Mouse (Mus musculus): Measurements from ENCODE around the gene Idh1.

Idh1 gene

DNA sequence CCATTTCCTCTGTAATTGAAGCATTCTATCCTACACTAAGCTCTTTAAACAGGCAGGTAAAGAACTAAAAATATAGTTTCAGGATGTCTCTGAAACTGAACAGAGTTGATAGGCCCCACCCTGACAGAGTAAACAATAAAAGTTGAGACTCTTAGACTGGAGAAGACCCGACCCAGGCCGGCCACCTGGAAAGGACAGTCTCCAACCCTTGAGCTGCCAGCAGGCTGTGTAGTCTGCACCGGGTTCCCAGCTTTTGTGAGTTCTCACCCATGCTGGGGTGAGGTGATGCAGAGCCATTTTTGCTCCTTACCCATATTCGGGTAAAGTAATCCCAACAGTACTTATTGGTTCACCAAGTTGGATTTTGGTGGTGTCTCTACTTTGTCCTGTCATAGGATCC lies 10.1 kb downstream of the Idh1 start:
- no peak for DNase-seq

DNA sequence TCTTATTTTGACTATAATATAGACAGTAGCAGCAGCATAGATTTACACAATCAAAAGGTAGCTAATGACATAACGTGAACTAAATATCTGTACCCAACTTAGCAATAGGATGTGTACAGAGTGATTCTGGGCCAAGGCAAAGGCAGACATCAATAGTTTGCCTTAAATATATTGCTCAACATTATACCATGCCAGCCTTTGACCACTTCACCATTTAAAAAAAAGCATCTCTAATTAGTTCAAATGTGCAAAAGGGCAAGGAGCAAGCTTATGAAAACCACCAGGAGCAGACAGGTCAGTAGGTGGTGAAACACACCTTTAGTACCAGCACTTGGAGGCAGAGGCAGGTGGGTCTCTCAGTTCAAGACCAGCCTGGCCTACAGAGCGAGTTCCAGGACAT lies 12.6 kb downstream of the Idh1 start:
- no peak for DNase-seq

DNA sequence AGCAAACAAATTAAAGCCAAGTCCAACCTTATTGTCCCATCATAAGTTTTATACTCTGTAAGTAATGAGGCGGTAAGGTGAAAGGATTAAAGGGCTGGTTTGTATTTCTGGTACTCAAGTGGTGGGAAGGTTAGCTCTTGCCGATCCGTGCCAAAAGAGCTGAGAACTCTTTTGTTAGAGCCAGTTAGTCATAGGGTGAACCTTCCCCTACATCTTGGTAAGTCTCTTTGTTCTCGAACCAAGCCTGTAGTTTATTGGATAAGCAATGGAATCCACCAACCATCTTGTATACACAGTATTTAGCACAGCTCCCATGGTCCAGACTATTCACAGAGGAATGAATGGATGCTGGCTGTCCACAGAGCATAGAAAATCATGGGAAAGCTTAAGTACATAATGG lies 14.7 kb downstream of the Idh1 start:
- no peak for DNase-seq

DNA sequence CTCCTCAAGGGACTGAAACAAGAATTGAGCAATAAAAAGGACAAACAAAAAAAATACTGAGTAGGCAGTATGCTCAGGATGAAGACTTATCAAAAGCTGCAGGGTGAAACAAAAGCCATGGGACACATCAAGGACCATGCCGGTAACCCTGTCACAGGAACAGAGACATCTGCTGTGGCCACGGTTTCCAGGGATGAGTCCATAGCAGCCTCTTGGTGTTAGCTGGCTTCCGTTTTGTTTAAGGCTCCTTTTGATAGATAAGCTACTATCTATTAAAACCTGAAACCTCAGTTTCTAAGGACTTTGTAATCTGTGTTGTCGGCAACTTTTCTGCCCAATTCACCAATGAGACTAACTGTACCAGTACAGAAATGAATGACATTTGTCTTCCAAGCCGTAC lies 16.4 kb downstream of the Idh1 start:
- no peak for DNase-seq

DNA sequence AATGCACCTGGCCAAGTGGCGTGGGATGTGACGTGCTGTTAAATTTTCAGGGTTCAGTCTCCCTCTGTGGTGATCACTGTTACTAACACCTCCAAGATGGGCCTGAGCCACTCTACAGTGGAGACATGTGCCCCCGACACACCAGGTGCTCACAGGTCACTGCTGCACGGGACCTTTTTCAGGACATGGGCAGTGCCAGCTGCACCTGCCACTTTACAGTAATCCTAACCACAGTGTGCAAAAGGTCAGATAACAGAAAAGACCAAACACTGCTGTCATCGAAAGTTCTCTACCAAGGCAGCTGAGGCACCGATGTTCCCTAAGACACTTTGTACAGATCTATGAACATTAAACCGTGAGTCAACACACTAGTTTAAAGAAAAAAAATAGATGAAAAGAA lies 16.8 kb downstream of the Idh1 start:
- no peak for DNase-seq

DNA sequence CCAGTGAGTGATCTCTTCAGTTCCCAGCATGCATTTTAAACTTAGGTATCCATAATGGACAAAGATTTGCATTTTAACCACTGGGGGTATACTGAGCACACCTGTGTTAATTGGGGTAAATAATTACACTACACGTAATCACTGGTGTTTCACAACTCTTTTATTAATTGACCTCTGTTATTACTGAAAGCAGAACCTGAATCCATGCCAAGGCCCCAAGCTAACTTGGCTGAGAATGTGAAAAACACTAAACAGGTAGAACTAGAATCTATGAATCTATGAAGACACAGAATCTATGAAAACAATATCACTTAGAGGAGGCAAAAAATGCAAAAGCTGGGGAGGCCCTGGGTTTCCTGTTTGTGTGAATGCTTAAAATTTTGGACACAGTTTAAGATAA lies 18.8 kb downstream of the Idh1 start:
- DNase-seq, result peak; percentile 79

DNA sequence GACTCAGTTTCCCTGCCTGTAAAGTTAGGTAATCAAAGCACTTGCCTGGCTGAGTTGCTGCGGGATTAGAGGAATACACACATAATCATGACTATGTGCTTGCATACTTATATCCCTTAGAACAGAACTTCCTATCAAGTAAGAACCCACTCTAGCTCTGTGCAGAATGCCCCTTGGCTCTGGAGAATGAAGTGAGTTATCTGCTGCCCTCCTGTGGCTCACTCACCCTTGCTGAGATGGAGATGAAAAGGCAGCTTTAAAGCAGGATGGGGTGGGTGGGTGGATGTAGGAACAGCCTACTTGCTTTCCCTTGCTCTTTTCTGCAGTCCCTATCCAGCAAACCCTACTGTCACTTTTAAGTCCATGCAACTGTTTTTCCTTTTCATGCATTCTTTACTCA lies 24.1 kb downstream of the Idh1 start:
- no peak for DNase-seq

DNA sequence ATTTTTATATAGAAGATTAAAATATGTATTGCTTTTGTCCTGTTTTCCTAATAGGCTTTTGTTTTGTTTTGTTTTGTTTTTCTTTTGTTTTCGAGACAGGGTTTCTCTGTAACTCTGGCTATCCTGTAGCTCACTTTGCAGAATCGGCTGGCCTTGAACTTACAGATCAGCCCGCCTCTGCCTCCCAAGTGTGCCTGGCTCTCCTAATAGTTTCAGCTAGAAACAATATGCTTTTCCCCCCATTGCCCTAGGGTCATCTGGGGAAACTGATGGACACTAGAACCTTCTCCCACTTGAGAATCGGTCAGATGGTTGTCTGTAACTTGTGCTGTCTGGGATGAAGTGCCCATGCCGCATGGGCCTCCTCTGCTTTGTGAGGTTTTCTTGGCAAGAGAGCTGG lies 30.2 kb downstream of the Idh1 start:
- no peak for DNase-seq

DNA sequence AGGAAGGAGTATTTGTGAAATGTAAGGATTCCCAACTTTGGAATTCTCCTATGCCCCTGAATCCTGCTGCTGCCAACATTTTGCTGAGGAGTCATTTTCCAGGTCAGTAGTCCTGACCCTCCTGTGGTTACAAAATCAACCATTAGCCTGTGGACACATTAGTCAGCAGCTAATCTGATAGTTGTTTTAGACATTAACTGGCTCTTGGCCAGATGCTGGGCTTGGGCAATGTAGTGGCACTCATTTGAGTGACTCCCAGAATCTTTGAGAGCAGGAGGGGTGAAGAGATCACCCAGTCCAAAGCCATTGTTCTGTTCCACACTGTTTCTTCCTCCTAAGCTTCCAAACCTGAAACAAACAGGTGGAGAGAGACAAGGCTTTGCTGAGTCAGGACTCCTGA lies 31.5 kb downstream of the Idh1 start:
- peak; percentile 94 for DNase-seq

DNA sequence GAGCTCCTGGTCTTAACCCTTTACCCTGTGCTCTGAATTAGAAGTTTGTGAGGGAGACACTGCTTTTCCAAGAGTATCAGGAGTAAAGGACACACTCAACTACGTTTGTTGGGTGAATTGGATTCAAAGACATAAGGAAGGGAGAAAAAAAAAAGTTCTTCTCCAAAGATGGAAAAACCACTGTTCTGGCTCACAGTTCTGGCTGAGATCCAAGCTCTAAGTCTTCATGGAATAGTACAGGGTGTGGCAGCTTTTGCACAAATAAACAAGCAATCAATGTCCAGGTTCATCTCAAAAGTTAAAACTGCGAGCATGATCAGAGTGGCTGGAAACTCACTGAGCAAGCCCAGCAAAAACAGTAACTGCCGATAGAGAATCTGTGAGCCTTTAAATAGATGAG lies 38.3 kb downstream of the Idh1 start:
- no peak for DNase-seq

DNA sequence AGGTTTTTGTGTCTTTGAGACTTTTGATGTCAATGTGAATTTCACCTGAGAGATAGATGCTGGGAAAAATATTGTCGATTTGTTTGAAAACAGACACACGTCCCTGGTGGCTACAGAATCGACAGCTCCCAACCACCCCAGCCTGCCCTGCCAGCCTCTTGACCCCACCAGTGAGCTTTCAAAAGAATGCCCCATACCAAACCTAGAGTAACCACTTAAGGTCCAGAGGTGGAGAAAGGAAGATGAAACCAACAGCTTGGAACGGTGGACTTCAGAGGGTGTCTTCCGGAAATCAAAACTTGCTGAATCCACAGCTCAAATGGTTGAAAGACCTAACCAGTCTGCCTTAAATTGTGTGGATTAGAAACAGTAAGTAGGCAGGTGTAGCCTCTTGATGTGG lies 39.0 kb downstream of the Idh1 start:
- DNase-seq, result peak; percentile 82

DNA sequence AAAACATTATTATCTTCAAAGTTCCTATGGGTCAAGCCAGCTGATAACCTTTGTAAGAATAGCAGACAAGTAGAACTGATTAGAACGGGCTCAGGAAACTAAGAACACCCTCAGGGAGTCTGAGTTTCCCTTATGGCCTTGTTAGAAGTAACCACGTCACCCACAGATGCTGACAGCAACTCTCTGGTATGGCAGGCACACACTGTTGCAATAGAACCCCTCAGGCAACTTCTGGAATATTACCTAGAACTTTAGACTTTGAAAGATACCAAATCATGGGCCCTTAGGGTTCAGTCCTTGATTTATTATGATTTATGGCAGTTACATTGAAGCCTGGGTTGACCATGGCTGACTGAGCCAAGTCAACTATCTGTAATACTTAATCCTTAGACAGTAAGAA lies 39.7 kb downstream of the Idh1 start:
- peak; percentile 47 for DNase-seq

DNA sequence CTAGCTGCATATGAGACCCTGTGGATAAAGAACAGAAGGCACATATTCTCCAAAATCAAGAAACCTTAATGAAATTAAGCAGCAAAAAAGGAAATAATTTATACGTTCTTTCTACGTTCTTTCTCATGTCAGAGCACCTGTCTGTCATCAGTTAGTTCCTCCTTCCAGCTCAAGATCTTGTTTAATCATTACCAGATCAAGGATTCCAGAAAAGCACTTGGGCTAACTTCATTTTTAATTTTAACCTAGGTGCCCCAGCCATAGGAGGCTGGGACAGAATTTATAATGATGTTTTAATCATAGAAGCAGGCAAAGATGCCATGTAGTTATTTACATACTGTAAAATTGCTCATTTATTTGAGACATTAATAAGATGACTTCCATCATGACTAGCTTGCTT lies 41.5 kb downstream of the Idh1 start:
- DNase-seq, result peak; percentile 73

DNA sequence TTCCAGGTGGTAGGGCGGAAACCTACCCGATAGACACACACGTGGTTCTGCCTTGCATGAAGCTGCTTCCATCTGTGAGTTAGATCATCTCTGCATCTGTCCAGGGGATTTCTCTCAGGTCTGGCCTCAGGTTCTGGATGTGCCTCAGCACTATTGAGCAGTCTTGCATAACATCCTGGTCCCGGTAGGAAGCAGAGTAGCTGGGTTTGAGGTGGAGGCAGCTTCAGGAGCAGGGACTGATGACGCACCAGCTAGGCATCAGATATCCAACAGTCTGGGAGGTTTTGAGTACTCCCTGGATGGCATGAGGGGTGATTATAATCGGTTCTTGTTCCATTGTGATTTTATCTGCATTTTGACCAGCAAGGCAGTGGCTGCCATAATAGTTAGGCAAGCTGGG lies 48.7 kb downstream of the Idh1 start:
- no peak for DNase-seq

DNA sequence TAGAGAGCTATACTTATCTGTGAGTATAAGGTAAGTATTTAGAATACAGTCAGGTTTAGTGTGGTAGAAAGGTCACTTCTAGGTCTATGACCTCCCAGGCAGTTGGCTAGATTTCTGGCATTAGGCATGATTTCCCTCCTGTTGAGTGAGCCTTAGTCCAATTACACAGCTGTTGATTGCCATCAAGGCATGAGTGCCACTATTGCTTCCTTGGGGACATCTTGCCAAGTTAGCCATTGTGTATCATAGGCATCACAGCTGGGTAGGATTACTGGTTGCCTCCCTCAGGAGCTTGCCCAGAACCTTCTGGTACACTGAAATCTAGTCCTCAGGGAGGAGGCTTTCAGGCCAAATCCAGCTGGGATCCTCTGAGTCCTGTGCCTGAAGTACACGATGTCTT lies 53.5 kb downstream of the Idh1 start:
- DNase-seq, result no peak

DNA sequence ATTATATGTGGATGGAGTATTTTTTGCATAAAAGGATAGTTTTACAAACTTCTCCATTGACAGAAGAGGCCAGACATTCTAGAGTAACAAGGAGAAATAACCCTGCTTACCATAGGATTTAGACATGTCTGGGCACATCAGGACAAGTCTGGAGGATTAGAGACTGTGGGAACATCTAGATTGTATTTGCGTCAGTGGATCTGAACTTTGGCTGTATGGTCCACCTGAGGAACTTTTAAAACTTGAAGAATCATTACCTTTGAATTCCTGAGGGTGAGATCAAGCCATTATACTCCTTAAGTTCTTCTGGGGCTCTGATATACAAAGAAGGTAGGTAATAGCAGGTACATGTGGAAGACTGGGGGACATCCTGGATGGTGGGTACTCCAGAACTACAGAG lies 54.6 kb downstream of the Idh1 start:
- peak; percentile 70 for DNase-seq

DNA sequence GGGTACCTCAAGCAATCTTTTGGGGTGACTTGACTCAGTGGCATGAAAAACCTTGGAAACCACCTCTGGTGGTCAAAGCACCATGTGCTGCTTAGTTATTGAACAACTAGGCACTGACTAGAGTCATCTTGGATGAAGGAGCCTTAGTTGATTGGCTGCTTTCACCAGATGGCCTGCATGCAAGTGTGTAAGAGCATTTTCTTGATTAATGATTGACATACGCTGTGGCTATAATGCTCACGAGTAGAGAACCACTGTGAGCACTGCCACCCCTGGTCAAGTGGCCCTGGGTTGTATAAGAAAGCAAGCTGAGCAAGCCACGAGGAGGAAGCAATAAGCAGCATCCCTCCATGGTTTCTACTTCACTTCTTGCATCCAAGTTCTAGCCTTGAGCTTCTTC lies 56.1 kb downstream of the Idh1 start:
- peak; percentile 81 for DNase-seq

DNA sequence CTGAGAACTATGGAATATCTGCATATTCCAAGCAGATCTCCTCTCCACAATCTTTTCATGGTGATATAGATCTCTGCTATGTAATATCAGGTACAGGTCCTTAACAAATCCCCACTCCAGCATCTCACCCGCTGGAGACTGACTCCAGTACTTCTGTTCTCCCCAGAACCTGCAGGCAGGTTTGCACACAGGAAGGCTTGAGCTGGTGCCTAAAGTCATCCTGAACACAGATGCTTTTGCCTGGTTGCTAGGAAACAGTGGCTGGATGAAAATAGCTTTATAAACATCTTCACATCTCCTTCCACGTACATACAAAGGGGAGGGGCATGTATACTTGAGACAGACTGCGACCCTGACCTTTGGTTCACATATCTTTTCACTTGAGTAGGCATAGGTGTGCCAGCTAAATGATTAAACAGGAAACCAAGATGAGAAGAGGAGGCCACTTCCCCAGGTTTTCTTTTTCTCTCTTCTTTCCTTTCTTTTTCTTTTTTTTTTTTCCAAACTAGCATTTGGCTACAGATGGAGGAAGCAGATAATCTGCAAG lies 56.6 kb downstream of the Idh1 start:
- peak; percentile 64 for DNase-seq

DNA sequence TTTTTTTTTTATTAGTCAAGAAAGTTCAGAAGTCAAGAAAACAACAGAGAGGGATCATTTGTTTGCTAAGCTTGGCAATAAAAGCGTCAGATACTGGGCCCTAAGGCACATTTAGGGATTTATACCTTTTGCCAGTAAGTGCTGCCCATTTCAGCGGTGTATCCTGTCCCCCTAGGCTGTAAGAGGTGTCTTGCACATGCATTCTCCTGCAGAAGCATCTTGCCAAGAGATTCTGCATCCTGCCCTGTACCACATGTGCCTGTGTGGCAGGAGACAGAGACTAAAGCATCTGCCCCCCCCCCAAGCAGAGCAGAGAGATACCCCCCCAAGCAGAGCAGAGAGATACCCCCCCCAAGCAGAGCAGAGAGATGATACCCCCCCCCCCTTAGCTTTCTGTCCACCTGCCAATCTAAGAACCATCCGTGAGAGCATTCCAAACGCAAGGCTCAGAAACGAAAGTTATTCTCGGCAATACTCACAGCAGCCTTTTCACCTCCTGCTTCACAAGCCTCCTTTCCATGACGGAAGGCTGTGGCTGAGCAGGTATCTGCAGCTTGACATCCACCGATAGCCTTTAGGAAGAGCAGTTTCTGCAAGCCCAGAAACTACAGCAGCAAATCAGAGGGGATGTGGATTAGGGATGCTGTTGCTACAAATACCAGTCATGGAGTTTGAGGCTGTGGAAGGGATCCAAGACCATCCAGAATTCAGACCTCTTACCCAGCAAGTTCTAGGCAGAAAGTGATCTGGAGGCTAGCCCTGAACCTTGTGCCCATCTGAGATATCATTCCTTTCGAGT lies 63.5 kb downstream of the Idh1 start, which contains the start of gene D630023F18Rik:
TSS of gene D630023F18Rik (minus strand) at position 641 of the 799 bp plus-strand sequence.
- no peak for DNase-seq

DNA sequence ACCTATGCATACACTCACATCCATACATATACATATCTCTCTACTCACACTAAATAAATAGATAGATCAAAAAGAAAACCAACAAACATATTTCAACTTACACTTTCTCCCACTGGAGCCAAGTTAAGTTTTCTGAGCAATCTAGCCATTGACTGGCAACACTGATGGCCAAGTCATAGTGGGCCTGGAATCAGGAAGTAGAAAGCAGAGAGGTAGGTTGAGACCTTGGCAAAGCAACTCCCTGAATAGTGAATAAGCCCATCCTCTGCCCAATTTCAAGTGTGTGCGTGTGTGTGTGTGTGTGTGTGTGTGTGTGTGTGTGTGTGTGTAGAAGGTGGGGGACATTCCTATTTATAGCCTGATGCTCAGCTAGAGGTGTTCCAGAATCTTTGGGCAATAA lies 66.9 kb downstream of the Idh1 start, which contains the start of gene Gm28845:
TSS of gene Gm28845 (minus strand) at position 121 of the 400 bp plus-strand sequence.
- DNase-seq, result no peak

DNA sequence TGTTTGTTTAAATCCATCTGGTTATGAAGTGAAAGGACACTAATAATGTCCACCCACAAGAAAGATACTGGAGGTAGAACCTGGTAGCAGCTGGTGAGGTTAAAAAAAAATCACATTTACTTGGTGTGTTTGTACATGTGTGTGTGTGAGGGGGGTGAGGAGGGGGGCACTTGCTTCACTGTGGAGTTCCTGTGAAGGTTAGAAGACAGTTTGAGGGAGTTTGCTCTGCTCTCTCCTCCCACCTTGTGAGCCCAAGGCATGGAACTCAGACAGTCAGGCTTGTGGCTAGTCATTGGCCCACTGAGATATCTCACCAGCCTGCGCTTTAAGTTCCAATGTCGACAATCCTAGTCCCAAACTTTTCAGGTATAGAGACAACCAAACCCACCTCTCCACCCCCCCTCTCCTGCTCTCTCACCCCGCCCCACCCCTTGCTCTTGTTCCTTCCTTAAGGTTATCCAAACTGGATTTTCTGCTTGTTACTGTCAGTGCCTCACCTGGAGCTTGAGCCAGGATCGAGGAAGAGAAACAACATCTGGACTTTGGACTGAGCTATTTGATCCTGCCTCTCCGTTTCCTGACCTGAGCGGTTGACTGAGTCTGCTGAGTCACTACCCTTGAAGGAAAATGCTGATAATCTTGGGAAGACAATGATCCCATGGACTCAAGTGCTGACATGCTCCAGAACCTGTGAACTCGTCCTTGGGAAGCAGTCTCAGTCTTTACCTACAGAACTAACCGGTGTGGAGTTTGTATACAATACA lies 68.0 kb downstream of the Idh1 start:
- peak; percentile 93 for DNase-seq

DNA sequence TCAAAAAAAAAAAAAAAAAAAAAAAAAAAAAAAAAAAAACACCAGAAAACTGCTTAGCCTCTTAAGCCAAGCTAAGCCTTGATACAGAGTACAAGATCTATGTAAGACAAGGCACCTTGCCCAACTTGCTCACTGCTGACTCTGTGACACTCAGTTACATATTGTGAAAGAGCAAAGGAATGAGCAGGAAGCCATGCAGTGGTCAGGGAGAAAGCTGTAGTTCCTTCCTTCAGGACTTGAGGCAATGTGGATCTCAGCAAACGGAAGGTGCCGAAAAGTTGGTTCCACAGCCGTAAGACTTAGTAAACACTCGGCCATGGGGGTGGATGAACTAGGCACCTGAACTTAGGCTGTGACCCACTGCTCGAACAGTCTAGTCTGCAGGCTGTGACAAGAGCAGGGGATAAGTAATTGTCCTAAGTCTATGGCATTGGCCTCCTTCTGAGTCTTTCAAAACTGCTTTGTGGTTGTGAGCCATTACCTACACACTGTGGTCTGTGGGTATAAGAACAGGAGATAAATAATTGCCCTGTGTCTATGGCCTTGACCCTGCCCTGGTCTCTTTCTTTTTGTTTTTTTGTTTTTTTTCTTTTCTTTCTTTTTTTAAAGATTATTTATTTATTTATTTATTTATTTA lies 72.6 kb downstream of the Idh1 start:
- DNase-seq, result peak; percentile 49

DNA sequence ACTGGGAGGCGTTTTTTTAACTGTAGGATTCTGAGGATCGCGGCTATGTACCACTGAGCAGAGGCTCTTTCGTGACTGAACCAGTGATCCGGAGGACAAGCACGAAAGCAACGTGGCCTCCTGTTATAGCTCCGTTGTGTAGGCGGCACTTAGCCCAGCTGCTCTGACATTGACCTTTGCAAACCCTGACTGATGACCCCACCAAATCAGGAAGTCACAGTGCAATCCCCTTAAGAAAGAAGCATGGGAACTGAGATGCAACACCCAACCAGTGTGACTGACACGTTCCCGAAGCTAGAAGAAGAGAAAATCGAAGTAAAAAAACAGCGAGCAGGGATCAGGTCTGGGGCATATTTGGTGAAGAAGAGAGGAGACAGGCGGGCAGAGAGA lies 73.5 kb downstream of the Idh1 start:
- peak; percentile 54 for DNase-seq
